Mouse (Mus musculus): Measurements from ENCODE around the gene Zfp459. TPM values are rescaled to one million over a fixed set of nuclear protein-coding genes. Genes with fewer than 3 reads are reported as not detected.
"Not testable (repeated sequence)": the region's sequence is repeated elsewhere in the genome, so short reads cannot be mapped to it uniquely, and the experiment has no call there.

Zfp459 gene
- 0.71 TPM in 1 of 2 replicates, not detected in the other for total RNA-seq (2021)
- long read RNA-seq, experiment 1: 0 reads
- long read RNA-seq, experiment 2: 0 reads

- DNase-seq: peak; percentile 29
Observed at GRCm38 (mm10) chr13:67421207-67421857, at the start of gene Zfp459. TSS of gene Zfp459 (minus strand) at chr13:67421418.

DNA sequence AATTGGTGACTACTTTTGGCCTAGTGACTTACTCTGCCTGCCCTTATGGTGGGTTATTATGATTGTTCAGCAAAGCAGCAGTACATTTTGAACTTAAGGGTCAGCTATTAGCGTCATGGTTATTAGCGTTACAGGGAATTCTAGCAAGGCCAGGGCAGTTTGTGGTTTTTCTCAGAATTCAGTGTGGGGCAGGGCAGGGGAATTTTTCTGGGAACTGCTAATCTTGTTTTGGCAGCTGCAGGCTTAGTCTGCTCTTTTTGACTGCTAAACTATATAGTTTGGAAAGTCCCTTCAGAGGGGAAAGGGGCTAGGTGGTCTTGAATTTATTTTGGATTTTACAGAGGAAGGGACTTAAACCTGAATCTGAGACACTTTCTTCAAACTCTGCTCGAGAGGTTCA, 48.1 kb upstream of the Zfp459 start:
- DNase-seq: no peak

DNA sequence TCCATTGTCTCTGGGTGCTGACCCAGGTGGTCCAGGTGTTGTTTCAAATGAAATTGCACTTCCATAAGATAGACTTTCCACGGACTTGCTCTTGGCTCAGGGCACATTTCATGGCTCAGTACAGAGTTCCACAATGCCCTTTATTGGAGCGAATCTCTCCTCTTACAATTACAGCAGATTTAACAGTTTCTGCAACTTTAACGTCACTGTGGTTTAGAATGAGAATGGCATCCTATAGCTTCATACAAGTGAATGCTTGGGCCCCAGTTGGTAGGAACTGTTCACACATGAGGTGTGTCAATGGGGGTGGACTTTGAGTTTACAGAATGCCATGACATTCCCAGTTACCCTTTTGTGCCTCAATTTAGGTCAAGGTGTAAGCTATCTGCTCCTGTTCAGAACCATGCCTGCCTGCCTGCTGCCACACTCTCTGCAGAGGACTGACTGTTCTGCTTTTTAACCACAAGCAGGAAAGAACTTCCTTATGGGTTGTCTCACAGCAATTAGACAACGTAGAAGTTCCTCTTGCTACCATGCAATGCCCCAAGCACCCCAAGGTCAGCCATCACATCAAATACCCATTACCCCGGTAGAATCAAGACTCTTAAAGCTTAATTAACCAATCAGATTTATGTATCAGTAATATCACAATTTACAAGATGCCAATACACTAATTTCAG, 42.4 kb upstream of the Zfp459 start:
- DNase-seq: not testable (repeated sequence)

DNA sequence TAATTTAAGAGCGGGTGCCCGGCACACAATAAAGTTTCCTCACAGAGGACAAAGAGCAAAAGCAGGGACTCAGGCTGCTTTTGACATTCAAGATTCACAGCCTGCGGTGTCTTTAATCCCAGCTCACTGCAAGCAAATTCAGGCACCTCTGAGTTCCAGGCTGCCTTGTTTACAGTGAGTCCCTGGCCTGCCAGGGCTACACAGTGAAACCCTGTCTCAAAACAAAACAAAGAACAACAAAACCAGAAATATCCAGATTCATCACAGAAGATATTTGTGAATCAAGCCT, 30.7 kb upstream of the Zfp459 start:
- peak; percentile 13 for DNase-seq

DNA sequence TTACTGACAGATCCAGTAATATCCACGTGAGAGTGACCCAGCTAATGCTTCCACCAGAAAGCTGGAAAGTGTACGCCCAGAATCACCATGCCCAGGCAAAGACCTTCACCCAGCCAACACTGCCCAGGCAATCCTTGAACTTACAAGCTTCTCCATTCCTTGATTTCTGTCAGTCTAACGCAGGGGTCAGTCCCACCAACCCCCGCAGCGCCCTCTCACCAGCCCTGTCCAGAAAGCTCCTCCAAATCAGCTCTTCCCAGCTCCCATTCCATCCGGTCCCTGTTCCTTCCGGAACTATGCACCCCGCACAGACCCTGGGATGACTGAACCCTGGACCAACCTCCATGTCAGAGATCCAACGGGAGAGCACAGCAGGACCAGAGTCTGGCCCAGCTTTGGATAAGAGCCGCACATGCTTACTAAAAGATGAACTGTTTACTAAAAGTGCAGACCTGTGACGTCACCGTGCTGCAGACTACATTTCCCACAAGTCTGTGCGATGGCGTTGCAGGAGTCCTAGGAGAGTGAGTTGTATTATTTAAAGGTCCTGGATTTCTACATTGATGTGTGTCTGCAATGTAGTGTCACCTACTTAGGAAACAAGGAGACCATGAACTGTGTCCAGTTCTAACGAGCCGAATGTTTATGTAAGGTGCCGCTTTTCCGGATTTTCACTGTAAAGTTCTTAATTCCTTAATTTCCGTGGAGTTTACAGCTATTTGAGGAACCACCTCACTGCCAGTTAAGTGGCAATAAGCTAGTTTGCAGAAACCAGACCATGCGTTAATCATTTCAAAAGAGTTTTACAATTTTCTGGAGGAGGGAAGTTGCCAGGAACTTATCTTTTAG, 30.2 kb upstream of the Zfp459 start, which contains the start of gene Zfp874a:
TSS of gene Zfp874a (minus strand) at position 453 of the 849 bp plus-strand sequence.
- DNase-seq: peak; percentile 92

DNA sequence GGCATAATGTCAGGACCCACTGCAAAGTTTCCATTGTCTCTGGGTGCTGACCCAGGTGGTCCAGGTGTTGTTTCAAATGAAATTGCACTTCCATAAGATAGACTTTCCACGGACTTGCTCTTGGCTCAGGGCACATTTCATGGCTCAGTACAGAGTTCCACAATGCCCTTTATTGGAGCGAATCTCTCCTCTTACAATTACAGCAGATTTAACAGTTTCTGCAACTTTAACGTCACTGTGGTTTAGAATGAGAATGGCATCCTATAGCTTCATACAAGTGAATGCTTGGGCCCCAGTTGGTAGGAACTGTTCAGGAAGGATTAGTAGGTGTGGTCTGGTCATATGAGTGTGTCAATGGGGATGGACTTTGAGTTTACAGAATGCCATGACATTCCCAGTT, 15.9 kb upstream of the Zfp459 start:
- not testable (repeated sequence) for DNase-seq

DNA sequence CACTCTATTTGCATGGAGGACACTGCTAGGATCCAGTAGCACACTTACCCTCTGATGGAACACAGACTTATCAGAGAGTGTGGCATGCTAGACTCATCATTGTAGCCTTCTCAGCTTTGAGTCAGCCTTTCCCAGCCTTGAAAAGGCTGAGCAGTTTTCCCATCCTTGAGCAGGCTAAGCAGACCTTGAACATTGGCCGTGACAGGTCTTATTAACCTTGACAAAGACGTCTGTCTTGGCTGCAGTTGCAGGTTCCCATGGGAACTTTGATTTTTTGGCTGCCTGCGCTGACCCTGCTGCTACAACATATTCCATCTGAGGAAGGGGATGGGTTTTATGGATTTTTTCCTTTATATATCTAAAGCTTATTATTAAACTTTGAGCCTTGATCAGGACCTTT, 6.9 kb upstream of the Zfp459 start:
- peak; percentile 76 for DNase-seq

DNA sequence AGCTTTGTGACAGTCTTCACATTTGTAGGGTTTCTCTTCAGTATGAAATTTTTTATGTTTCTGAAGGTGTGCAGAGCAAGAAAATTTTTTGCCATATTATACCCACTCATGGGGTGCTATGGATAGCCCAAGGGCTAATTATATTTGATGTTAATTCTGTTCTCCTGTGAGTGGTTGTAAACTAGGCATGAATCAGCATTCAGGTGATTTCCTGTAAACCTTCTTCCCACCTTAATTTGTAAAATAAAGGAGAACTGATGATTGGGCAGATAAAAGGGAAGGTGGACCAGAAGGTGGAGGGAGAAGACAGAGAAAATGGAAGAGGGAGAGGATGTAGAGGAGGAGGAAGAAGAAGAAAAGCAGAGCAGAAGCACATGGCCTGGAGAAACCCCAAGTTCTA, 4.5 kb upstream of the Zfp459 start:
- DNase-seq: not testable (repeated sequence)

DNA sequence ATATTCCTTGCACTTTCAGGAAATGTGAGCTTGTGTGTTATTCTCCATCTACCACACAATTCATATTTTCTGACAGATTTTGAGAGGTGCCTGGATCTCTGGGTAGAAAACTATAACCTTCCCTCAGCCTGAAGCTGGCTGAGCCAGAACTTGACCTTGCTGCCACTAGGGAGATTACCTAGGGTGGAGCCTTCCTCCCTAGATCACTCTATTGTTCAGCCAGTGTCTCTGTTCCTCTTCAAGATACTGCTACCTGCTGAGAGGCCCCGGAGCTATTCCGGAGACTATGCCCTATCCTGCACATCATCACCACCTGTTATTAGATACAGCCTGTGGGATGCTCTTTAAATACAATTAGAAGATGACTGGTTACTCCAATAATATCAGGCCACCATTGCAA, 1.3 kb upstream of the Zfp459 start:
- DNase-seq: not testable (repeated sequence)

- no peak for DNase-seq
Observed at GRCm38 (mm10) chr13:67420558-67421206, 536 bp downstream of the Zfp459 start.

DNA sequence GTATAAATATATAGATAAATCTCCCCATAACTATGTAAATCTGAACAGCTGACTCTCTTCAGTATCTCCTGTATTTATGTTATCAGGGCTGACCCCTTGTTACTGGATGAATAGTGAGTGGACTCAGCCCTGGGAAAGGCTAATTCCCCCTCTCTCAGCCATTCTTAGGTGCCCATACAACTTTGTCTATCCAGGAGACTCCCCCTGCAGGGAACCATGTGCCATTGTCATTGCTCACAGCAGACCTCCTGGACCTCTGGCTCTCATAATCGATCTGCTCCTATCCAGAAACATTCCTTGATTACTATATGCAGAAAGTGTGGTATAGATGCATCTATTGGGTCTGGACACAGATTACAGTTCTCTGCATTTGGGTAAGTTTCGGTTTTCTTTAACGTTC, 4.4 kb downstream of the Zfp459 start:
- no peak for DNase-seq

- no peak for DNase-seq
Observed at GRCm38 (mm10) chr13:67415759-67416158, 5.5 kb downstream of the Zfp459 start.

DNA sequence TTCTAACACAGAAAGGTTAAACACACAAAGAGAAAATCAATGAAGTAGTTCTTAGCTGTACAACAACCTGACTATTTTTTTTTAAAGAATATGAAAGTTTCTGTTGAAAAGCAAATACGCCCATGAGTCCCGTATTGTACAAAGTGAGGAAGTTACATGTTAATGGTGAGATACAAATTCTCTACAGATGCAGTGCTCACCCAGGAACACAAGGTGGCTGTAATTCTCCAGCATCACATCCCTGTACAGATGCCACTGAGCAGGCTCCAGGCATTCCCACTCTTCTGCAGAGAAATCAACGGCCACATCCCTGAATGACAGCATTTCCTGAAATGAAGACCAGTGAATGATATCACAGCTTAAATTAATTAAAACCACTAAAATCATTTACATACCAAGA, 7.6 kb downstream of the Zfp459 start:
- not testable (repeated sequence) for DNase-seq

DNA sequence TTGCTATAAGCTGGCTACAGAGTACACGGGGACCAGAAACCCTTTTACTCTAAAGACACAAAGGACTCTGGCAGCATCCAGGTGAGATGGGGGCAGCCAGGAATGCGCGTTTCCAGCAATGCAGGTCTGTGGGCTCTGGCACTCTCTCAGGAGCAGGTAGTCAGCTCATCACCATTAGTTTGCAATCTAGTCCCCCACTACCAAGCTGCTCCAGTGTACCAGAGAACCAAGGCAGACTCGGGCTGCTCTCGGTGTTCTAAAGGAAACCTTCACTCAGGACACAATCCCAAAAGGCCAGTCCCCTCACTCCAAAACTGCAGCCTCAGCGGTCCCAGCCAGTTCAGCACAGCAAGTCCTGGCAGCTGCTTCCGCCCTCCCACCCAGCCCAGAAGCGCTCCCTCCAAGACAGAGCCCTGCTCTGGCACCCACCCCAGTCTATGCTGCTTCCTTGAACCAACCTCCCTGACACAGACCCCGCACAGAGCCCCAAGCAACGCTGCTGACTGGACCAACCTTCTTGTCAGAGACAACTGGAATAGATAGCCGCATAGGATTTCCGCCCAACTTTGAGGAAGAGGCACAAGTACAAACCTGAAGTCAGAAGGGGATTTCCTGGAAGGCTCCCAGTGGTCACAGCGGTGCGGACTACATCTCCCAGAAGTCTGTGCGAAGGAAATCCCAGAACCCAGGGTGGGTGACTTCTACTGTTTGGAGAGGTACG, 21.9 kb downstream of the Zfp459 start, which contains the start of gene Zfp429:
TSS of gene Zfp429 (minus strand) at position 637 of the 721 bp plus-strand sequence.
- DNase-seq: peak; percentile 75

- not testable (repeated sequence) for DNase-seq
Observed at GRCm38 (mm10) chr13:67376255-67376654, 45.0 kb downstream of the Zfp459 start.

DNA sequence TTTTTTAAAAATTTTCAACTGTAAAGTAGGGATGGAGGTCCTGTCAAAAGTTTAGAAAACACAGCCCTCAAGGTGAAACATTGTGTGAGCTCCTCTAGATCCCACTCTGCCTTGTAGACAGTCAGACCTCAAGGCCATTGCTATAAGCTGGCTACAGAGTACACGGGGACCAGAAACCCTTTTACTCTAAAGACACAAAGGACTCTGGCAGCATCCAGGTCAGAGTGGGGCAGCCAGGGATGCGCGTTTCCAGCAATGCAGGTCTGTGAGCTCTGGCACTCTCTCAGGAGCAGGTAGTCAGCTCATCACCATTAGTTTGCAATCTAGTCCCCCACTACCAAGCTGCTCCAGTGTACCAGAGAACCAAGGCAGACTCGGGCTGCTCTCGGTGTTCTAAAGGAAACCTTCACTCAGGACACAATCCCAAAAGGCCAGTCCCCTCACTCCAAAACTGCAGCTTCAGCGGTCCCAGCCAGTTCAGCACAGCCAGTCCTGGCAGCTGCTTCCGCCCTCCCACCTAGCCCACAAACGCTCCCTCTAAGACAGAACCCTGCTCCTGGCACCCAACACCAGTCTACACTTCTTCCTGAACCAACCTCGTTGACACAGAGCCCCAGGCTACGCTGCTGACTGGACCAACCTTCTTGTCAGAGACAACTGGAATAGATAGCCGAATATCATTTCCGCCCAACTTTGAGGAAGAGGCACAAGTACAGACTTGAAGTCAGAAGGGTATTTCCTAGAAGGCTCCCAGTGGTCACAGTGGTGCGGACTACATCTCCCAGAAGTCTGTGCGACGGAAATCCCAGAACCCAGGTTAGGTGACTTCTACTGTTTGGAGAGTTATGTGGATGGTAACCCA, 45.9 kb downstream of the Zfp459 start, which contains the start of the genes Gm28041 and Zfp456:
TSS of gene Gm28041 (minus strand) at position 684 of the 862 bp plus-strand sequence.
TSS of gene Zfp456 (minus strand) at position 761 of the 862 bp plus-strand sequence.
- DNase-seq: peak; percentile 72

DNA sequence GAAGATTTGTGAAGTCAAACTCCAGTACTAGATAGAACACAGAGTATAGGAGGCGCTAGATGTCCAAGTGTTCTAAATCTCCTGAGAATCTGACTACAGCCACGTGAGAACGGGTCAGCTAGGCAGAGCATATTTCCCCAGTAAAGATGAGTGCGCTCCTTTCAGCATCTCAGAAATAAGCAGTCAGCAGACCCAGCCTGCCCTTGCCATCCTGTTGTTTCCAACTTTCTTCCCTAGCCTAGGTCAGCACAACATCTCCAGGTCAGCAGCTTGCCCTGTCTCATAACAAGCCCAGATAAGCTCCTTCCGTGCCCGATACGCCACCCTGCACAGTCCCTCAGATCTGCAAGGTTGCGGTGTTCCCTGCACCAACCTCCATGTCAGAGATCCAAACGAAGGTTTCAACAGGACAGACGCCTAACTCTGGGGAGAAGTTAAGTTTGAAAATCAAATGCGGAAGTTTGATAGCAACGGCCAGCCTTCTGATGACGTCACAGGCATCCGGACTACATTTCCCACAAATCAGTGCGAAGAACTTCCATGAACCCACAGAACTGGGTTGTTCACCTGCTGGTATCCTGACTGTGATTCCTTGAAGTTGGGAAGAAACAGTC, 61.0 kb downstream of the Zfp459 start, which contains the start of the genes Gm28044 and Zfp953:
TSS of gene Gm28044 (minus strand) at position 406 of the 614 bp plus-strand sequence.
TSS of gene Zfp953 (minus strand) at position 475 of the 614 bp plus-strand sequence.
- peak; percentile 91 for DNase-seq
